8 mouse cellular contexts compared by ENCODE assay signal in the genomic region with DNA sequence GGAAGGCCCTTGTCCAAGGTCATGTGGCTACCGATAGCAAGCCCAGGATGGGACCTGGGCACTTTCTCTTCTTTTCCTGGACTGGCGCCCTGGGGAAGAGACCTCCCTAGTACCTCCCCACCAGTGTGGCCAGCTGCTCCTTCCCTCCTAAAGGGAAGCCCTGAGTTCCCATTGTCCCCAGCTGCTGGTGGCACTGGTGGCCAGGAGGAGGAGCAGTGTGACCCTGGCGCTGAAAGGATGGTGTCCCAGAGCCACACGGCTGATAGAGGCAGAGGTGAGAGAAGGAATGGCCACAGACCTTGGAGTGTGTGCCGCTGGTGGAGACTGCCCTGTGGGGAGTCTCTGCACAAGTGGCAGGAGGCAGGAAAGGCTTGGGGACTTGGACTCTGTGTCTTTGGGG. TPM values are rescaled to one million over a fixed set of nuclear protein-coding genes. Genes with fewer than 3 reads are reported as not detected.
DNase-seq lines count a peak whose midpoint lies in the region; ATAC-seq and TF ChIP-seq lines count a peak whose summit lies in the region.
"Had no signal": no experiment of that assay in that cellular context is flagged by ENCODE, and none has a peak within 500 bp of the region (broad histone marks: within the 10 kb centered on the region; RNA-seq: fewer than 3 reads in every experiment).

No protein-coding gene starts in this region.

- H3K9me3 ChIP-seq in MEL (replicated peaks; ENCODE audit: insufficient read depth, low read length), result no peaks in the 10 kb centered on the region
- H3K9me3 ChIP-seq in hindbrain, embryonic 10.5 days, result no peaks in the 10 kb centered on the region
- no peaks in the 10 kb centered on the region for H3K9me3 ChIP-seq in midbrain, embryonic 13.5 days
- H3K9me3 ChIP-seq: liver, embryonic 13.5 days had no signal

- no peaks in the 10 kb centered on the region for H3K36me3 ChIP-seq in MEL (ENCODE audit: control insufficient read depth in 1 of 2, insufficient read depth in 2 of 2, low read length in 2 of 2)
- H3K36me3 ChIP-seq in hindbrain, embryonic 10.5 days, result peaks cover 38% of the 10 kb centered on the region
- peaks cover 34% of the 10 kb centered on the region for H3K36me3 ChIP-seq in midbrain, embryonic 13.5 days
- H3K36me3 ChIP-seq: liver, embryonic 13.5 days had no signal

- no peak for ATAC-seq in midbrain, embryonic 13.5 days
- no peak for ATAC-seq in megakaryocyte progenitor cell, adult 5-6 weeks (replicated peaks; ENCODE audit: poor library complexity)
- no peak for ATAC-seq in erythroid progenitor cell, adult 5-6 weeks (replicated peaks; ENCODE audit: low FRiP score, poor library complexity, severe bottlenecking)

- TF ChIP-seq EP300 in MEL (IDR thresholded peaks at IDR 0.05; ENCODE audit: low read depth in 1 of 2, low read length in 2 of 2), result no peak

- H3K4me2 ChIP-seq in midbrain, embryonic 13.5 days (replicated peaks), result peak overlapping the region; percentile 6; the same call in 1 of the 2 replicates
- H3K4me2 ChIP-seq: liver, embryonic 13.5 days had no signal

- TF ChIP-seq POLR2A in MEL (IDR thresholded peaks at IDR 0.05; ENCODE audit: control insufficient read depth in 1 of 2, insufficient read depth in 1 of 2, low read depth in 1 of 2, low read length in 2 of 2, poor library complexity in 1 of 2), result no peak

- TF ChIP-seq RAD21 in MEL (IDR thresholded peaks at IDR 0.05; ENCODE audit: low read depth, low read length), result no peak

- no peaks in the 10 kb centered on the region for H3K79me2 ChIP-seq in MEL (ENCODE audit: control insufficient read depth, insufficient read depth, low read length, poor library complexity)

- TF ChIP-seq CTCF in MEL (IDR thresholded peaks at IDR 0.05 in 2 of 3, conservative IDR thresholded peaks at IDR 0.05 in 1 of 3; ENCODE audit: control insufficient read depth in 1 of 3, insufficient read depth in 1 of 3, low read depth in 2 of 3, low read length in 3 of 3, poor library complexity in 1 of 3, severe bottlenecking in 1 of 3), result peak in 2 of 3 experiments; percentile 1 to 12; a peak in 1 of 6 replicates

- no peaks in the 10 kb centered on the region for H3K27me3 ChIP-seq in MEL (ENCODE audit: control insufficient read depth in 1 of 2, insufficient read depth in 2 of 2, low read length in 2 of 2)
- H3K27me3 ChIP-seq in hindbrain, embryonic 10.5 days (ENCODE audit: insufficient read depth, poor library complexity, severe bottlenecking), result peaks cover 17% of the 10 kb centered on the region
- no peaks in the 10 kb centered on the region for H3K27me3 ChIP-seq in midbrain, embryonic 13.5 days

- DNase-seq in MEL (ENCODE audit: low read depth, low spot score), result no peak
- peak; percentile 52 for DNase-seq in Muller cell, postnatal 12 days (ENCODE audit: inconsistent ontology term)
- DNase-seq in hindbrain, embryonic 10.5 days (ENCODE audit: low spot score), result peak; percentile 62
- DNase-seq in gastrocnemius, postnatal 4 days (ENCODE audit: low spot score in 2 of 2), result no peak
- DNase-seq: liver, embryonic 13.5 days had no signal

- H3K4me3 ChIP-seq in MEL (ENCODE audit: control insufficient read depth in 1 of 2, insufficient read depth in 1 of 2, low read depth in 2 of 2, low read length in 2 of 2), result no peak overlapping the region
- H3K4me3 ChIP-seq in hindbrain, embryonic 10.5 days, result no peak overlapping the region
- no peak overlapping the region for H3K4me3 ChIP-seq in midbrain, embryonic 13.5 days (replicated peaks)
- H3K4me3 ChIP-seq: liver, embryonic 13.5 days had no signal

- H3K4me1 ChIP-seq in MEL (ENCODE audit: control insufficient read depth in 1 of 2, insufficient read depth in 2 of 2, low read length in 2 of 2), result peaks cover 0 to 5% of the 10 kb centered on the region in 2 experiments; a peak in 2 of 4 replicates
- H3K4me1 ChIP-seq in hindbrain, embryonic 10.5 days (replicated peaks), result peaks cover 92% of the 10 kb centered on the region
- peaks cover 86% of the 10 kb centered on the region for H3K4me1 ChIP-seq in midbrain, embryonic 13.5 days (replicated peaks)

- no peak overlapping the region for H3K27ac ChIP-seq in MEL (ENCODE audit: control insufficient read depth, low read depth, low read length)
- H3K27ac ChIP-seq in hindbrain, embryonic 10.5 days, result peak overlapping the region; percentile 99
- peak overlapping the region; percentile 100 for H3K27ac ChIP-seq in midbrain, embryonic 13.5 days
- H3K27ac ChIP-seq: liver, embryonic 13.5 days had no signal

- WGBS in hindbrain, embryonic 10.5 days, result 22% methylated on average over 5 of the region's 5 CpGs
- 13% methylated on average over 5 of the region's 5 CpGs for WGBS in midbrain, embryonic 13.5 days

- no peak overlapping the region for H3K9ac ChIP-seq in MEL (ENCODE audit: control insufficient read depth, low read depth, low read length, poor library complexity, severe bottlenecking)
- peak overlapping the region; percentile 57 for H3K9ac ChIP-seq in midbrain, embryonic 13.5 days (replicated peaks)
- H3K9ac ChIP-seq: liver, embryonic 13.5 days had no signal

TF ChIP-seq in MEL, 35 proteins besides CTCF, POLR2A, EP300 and RAD21:
- TF ChIP-seq ELF1 (IDR thresholded peaks at IDR 0.05; ENCODE audit: low read depth, low read length) (no peak), SMC3 (IDR thresholded peaks at IDR 0.05; ENCODE audit: low read depth, low read length) (peak; percentile 15; the same call in 1 of the 2 replicates)

RNA-seq across cellular contexts. Expression of gene Src, which starts 41.5 kb away (rescaled TPM):
- total RNA-seq in MEL (2012; rRNA removed), result 0.23 and 0.29 TPM in 2 replicates
- 1 to 10 TPM in 1 of 2 experiments, not detected in 1; 4.2 TPM for polyA plus RNA-seq in MEL (2012; ENCODE audit: insufficient read depth in 1 of 2, insufficient read length in 2 of 2, low read depth in 1 of 2, low replicate concordance in 2 of 2, missing spikeins in 1 of 2)
- polyA plus RNA-seq in hindbrain, embryonic 10.5 days (2016; fragmentation: Nextera tagmentation; extraction: Ambion mirVana), result 20.8 and 29.3 TPM in 2 replicates
- 31.6 and 39.1 TPM in 2 replicates for polyA plus RNA-seq in midbrain, embryonic 13.5 days (2015; fragmentation: Nextera tagmentation; extraction: Ambion mirVana)
- total RNA-seq in megakaryocyte progenitor cell, adult 5-6 weeks (2015), result 0.27 TPM in 1 of 2 replicates, not detected in the other
- 0.07 TPM in 1 of 2 replicates, not detected in the other for total RNA-seq in megakaryocyte progenitor cell, adult 5-6 weeks (2017)
- total RNA-seq in erythroid progenitor cell, adult 5-6 weeks (2015; ENCODE audit: low replicate concordance), result 0.36 and 0.42 TPM in 2 replicates
- total RNA-seq in erythroid progenitor cell, adult 5-6 weeks (2017; ENCODE audit: low replicate concordance), result 0.39 and 1.1 TPM in 2 replicates
- 10 to 100 TPM; 13.3 to 13.6 TPM for total RNA-seq in gastrocnemius, postnatal 4 days (2021)

Comparison
In these comparisons a context has a peak if more than half of its experiments do, and no peak if none do; other contexts are left out.
1. DNase-seq: peak in Muller cell, postnatal 12 days (single experiment) and hindbrain, embryonic 10.5 days (single experiment); none in MEL (single experiment) and gastrocnemius, postnatal 4 days (0 of 2).
2. RNA of gene Src, which starts 41.5 kb away (total RNA-seq): 13.3 to 13.6 TPM in gastrocnemius, postnatal 4 days; 0.36 to 1.1 TPM in erythroid progenitor cell, adult 5-6 weeks, 0.07 to 0.27 TPM in megakaryocyte progenitor cell, adult 5-6 weeks and 0.23 to 0.29 TPM in MEL; every median in the first group is over 4 times any median in the second.